Mouse (Mus musculus): Measurements from ENCODE around the gene Stk32c.

Stk32c gene

GRCm38 (mm10) chr7:139147360-139147759 is 65.7 kb downstream of the Stk32c start:
- DNase-seq (ENCODE audit: extremely low spot score, low spot score): no peak

GRCm38 (mm10) chr7:139145891-139146290 is 67.2 kb downstream of the Stk32c start:
- DNase-seq (ENCODE audit: extremely low spot score, low spot score): no peak

GRCm38 (mm10) chr7:139143785-139144184 is 69.3 kb downstream of the Stk32c start:
- DNase-seq (ENCODE audit: extremely low spot score, low spot score): no peak

GRCm38 (mm10) chr7:139139921-139140461 is 73.1 kb downstream of the Stk32c start:
- peak; percentile 61 for DNase-seq (ENCODE audit: extremely low spot score, low spot score)

GRCm38 (mm10) chr7:139136906-139137491 is 76.1 kb downstream of the Stk32c start:
- no peak for DNase-seq (ENCODE audit: extremely low spot score, low spot score)

- no peak for DNase-seq (ENCODE audit: extremely low spot score, low spot score)
Observed at GRCm38 (mm10) chr7:139135236-139135635, 77.9 kb downstream of the Stk32c start.

- no peak for DNase-seq (ENCODE audit: extremely low spot score, low spot score)
Observed at GRCm38 (mm10) chr7:139133446-139133845, 79.7 kb downstream of the Stk32c start.

GRCm38 (mm10) chr7:139131538-139131937 is 81.6 kb downstream of the Stk32c start:
- no peak for DNase-seq (ENCODE audit: extremely low spot score, low spot score)

- no peak for DNase-seq (ENCODE audit: extremely low spot score, low spot score)
Observed at GRCm38 (mm10) chr7:139130361-139130760, 82.7 kb downstream of the Stk32c start.

- no peak for DNase-seq (ENCODE audit: extremely low spot score, low spot score)
Observed at GRCm38 (mm10) chr7:139128994-139129393, 84.1 kb downstream of the Stk32c start.

- DNase-seq (ENCODE audit: extremely low spot score, low spot score): no peak
Observed at GRCm38 (mm10) chr7:139126549-139126948, 86.6 kb downstream of the Stk32c start.

GRCm38 (mm10) chr7:139125881-139126280 is 87.2 kb downstream of the Stk32c start:
- no peak for DNase-seq (ENCODE audit: extremely low spot score, low spot score)

GRCm38 (mm10) chr7:139119775-139120153 is 93.3 kb downstream of the Stk32c start:
- no peak for DNase-seq (ENCODE audit: extremely low spot score, low spot score)

GRCm38 (mm10) chr7:139119152-139119774 is 93.8 kb downstream of the Stk32c start:
- DNase-seq (ENCODE audit: extremely low spot score, low spot score): peak; percentile 83

GRCm38 (mm10) chr7:139107908-139108650 is 105.0 kb downstream of the Stk32c start:
- no peak for DNase-seq (ENCODE audit: extremely low spot score, low spot score)

GRCm38 (mm10) chr7:139105705-139106104 is 107.4 kb downstream of the Stk32c start:
- no peak for DNase-seq (ENCODE audit: extremely low spot score, low spot score)

GRCm38 (mm10) chr7:139105076-139105475 is 108.0 kb downstream of the Stk32c start:
- no peak for DNase-seq (ENCODE audit: extremely low spot score, low spot score)

- DNase-seq (ENCODE audit: extremely low spot score, low spot score): peak; percentile 57
Observed at GRCm38 (mm10) chr7:139103960-139104381, 109.1 kb downstream of the Stk32c start.

- no peak for DNase-seq (ENCODE audit: extremely low spot score, low spot score)
Observed at GRCm38 (mm10) chr7:139101826-139102225, 111.3 kb downstream of the Stk32c start.

- no peak for DNase-seq (ENCODE audit: extremely low spot score, low spot score)
Observed at GRCm38 (mm10) chr7:139101286-139101804, 111.8 kb downstream of the Stk32c start.

GRCm38 (mm10) chr7:139100531-139101095 is 112.5 kb downstream of the Stk32c start:
- DNase-seq (ENCODE audit: extremely low spot score, low spot score): no peak

- no peak for DNase-seq (ENCODE audit: extremely low spot score, low spot score)
Observed at GRCm38 (mm10) chr7:139096399-139096798, 116.7 kb downstream of the Stk32c start.
